In genomic region chr6:84095882-84096281, GRCm38 (mm10) we compare ENCODE assay signal across 8 mouse cellular contexts.
A peak's percentile ranks its signal among the peaks of the same experiment; 100 is the strongest.
DNase-seq lines count a peak whose midpoint lies in the region; ATAC-seq lines count a peak whose summit lies in the region.

No protein-coding gene starts in this region.

- ATAC-seq in hematopoietic stem cell, adult 5-6 weeks (replicated peaks in 1 of 2; ENCODE audit: insufficient read depth in 1 of 2, low FRiP score in 2 of 2, low TSS enrichment in 1 of 2, low read depth in 1 of 2, poor library complexity in 2 of 2, severe bottlenecking in 2 of 2) = peak; percentile 70 to 77
- ATAC-seq in megakaryocyte progenitor cell, adult 5-6 weeks (replicated peaks; ENCODE audit: poor library complexity) = peak; percentile 90
- peak; percentile 32; the same call in 1 of the 2 replicates for ATAC-seq in stomach, embryonic 15.5 days (ENCODE audit: insufficient read depth, low FRiP score, low read depth)

- peaks cover 19% of the 10 kb centered on the region for H3K4me1 ChIP-seq in embryonic facial prominence, embryonic 10.5 days
- H3K4me1 ChIP-seq in stomach, embryonic 15.5 days = no peaks in the 10 kb centered on the region

- no peak overlapping the region for H3K4me2 ChIP-seq in stomach, embryonic 15.5 days

- 0 out of 2 replicates have a peak overlapping the region, but pooled peaks have one; percentile 32 for H3K27ac ChIP-seq in embryonic facial prominence, embryonic 10.5 days (replicated peaks)
- no peak overlapping the region for H3K27ac ChIP-seq in stomach, embryonic 15.5 days

- DNase-seq in kidney, adult 18-20 months = peak; percentile 30
- DNase-seq in kidney, adult 11 months = no peak
- DNase-seq in adrenal gland, postnatal 14 days = peak; percentile 70
- peak; percentile 59 for DNase-seq in embryonic facial prominence, embryonic 10.5 days (ENCODE audit: low spot score)
- peak; percentile 67 for DNase-seq in layer of hippocampus, adult 9-11 months

- H3K36me3 ChIP-seq in embryonic facial prominence, embryonic 10.5 days (replicated peaks) = no peaks in the 10 kb centered on the region
- no peaks in the 10 kb centered on the region for H3K36me3 ChIP-seq in stomach, embryonic 15.5 days

- no peak overlapping the region for H3K4me3 ChIP-seq in embryonic facial prominence, embryonic 10.5 days
- H3K4me3 ChIP-seq in stomach, embryonic 15.5 days (replicated peaks) = no peak overlapping the region

- no peaks in the 10 kb centered on the region for H3K9me3 ChIP-seq in embryonic facial prominence, embryonic 10.5 days
- no peaks in the 10 kb centered on the region for H3K9me3 ChIP-seq in stomach, embryonic 15.5 days

- peaks cover 36% of the 10 kb centered on the region for H3K27me3 ChIP-seq in embryonic facial prominence, embryonic 10.5 days (replicated peaks; ENCODE audit: low read depth, poor library complexity, severe bottlenecking)
- no peaks in the 10 kb centered on the region for H3K27me3 ChIP-seq in stomach, embryonic 15.5 days (replicated peaks)

- H3K9ac ChIP-seq in stomach, embryonic 15.5 days = no peak overlapping the region

- 14% methylated on average over 7 of the region's 7 CpGs for WGBS in embryonic facial prominence, embryonic 10.5 days
- 10% methylated on average over 7 of the region's 7 CpGs for WGBS in stomach, embryonic 15.5 days

Comparison
In these comparisons a context has a peak if more than half of its experiments do, and no peak if none do; other contexts are left out.
1. ATAC-seq: peak in every context shown above with its lines; median percentile 90 in megakaryocyte progenitor cell, adult 5-6 weeks; 74 in hematopoietic stem cell, adult 5-6 weeks; 32 in stomach, embryonic 15.5 days.